Mouse (Mus musculus) right cerebral cortex, adult 18-20 months (tissue): ENCODE data around the gene C1qbp.

Experiments
- DNase-seq: peaks from one replicate; pipeline ENCODE4 v3.0.0; 2022; ENCODE audit warnings: mixed read lengths

C1qbp gene

DNA sequence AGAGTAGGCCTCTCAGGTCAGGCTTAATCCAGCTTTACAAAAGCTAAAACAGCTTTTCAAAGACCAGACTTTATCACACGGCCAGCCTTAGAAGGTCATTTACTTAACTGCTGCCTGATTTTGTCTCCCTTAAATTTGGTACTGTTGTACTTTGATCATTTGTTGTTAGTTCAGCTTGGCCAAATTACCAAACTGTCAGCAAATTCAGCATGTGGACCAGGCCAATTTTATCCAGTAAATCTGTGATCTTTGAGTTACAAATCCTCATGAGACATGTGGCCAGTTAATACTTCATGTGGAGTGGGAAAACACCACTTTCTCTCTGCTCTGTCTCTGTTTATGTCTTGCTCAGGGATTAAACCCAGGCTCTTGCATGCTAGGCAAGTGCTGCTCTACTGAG, 10.2 kb downstream of the C1qbp start:
- DNase-seq, result no peak

DNA sequence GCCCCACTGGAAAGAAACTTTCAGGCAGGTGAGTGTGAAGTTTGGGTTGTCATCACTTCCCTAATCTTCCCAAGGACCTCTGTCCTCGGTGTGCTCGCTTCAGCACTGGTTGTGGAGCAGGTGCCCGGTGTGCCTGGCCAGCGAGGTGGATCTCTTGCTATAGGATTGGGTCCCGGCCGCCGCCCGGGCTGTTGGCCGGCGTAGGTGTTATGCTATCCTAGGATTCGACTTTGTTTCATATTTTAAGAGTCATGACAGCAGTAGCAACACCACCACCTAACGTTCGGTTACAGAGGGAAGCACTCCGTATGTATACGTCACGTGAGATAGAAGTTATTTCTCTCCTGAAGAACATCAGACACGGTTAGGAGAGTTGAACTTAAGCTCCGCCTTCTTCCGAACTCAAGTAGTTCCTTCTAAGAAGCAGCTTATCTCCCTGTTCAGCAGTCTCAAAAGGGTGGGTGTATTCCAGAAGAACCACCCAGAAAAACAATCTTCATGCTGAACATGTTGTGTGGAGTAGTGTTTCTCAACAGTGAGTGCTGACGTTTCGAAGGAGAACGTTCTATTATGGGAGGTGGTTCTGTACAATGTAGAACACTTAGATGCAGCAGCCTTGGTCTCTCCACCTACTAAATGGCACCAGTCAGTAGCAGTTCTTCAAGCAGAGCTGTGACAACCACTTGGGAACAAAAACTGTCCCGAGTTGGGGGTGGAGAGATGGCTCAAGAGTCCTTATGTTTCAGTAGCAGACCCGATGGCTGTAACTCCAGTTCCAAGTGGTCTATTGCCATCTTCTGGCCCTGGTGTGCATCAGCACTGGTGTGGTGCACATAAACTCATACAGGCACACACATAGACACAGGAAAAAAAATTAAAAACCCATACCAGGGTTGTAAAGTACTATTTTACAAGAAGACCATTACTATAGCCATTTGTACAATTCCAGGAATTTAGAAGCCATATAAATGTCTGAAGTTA, 12.0 kb downstream of the C1qbp start:
- no peak for DNase-seq

GRCm38 (mm10) chr11:70969821-70970559, 12.8 kb downstream of the C1qbp start, which contains the start of the genes Nup88 and Rpain:
Gene Nup88, minus strand, starts transcription at chr11:70969973.
Gene Rpain, plus strand, starts transcription at chr11:70970213.
- peak; percentile 96 for DNase-seq

DNA sequence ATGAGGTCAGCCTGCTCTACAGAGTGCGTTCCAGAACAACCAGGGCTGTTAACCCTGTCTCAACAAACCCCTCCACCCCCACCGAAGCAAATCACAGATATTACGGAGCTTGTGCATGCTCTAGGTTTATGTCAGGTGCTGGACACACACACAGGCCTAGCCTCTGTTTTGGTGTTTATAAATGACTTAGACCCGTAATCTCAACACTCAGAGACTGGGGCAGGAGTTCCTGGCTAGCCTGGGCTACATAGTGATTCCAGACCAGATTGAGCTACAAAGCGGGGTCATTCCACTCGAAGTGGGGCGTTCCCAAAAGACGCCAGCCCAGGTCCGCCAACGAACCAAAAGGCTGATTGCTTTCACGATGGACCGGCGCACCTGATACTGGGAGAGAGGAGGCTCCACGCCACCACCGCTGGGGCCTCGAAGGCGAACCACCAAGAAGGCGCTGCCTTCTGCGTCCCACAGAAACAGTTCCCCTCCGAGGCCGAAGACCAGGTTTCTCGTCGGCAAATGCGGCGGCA, 13.5 kb downstream of the C1qbp start:
- no peak for DNase-seq

- DNase-seq, result no peak
Observed at GRCm38 (mm10) chr11:70964222-70964907, 18.5 kb downstream of the C1qbp start.

DNA sequence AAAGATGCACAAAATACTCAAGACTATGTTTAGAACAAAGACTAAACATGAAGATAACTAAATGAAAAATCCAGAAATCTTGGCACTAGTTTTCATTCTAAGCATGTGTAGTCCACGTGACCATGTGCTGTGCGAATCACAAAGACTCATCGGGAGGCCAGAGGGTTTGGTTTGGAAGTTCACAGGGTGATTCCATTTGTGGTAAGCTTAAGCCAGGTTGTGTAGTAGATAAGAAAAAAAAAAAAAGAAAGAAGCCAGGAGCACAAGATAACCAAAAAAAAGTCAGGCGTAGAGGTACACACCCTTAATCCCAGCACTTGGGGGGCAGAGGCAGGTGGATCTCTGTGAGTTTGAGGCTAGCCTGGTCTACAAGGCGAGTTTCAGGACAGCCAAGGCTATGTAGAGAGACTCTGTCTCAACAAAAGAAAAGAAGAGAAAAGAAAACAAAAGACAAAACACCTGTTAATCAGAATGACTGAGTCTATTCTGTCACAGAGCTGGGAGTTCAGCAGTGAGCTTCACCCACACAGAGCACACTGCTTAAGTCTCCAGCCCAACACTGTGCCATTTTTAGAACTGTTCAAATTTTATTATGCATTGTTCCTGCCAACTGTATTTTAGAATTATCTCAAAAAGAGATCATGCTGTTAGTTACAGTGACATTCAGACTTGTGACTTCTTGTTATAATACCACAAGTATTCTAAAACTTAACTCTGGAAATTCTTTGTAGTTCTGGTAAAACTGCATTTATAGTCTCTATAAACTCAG, 21.9 kb downstream of the C1qbp start:
- DNase-seq, result no peak

GRCm38 (mm10) chr11:70954711-70955110, 28.1 kb downstream of the C1qbp start:
- no peak for DNase-seq

- peak; percentile 21 for DNase-seq
Observed at GRCm38 (mm10) chr11:70944935-70945817, 37.6 kb downstream of the C1qbp start.

GRCm38 (mm10) chr11:70943651-70944050, 39.2 kb downstream of the C1qbp start:
- DNase-seq, result no peak

GRCm38 (mm10) chr11:70942596-70942995, 40.2 kb downstream of the C1qbp start:
- DNase-seq, result no peak

DNA sequence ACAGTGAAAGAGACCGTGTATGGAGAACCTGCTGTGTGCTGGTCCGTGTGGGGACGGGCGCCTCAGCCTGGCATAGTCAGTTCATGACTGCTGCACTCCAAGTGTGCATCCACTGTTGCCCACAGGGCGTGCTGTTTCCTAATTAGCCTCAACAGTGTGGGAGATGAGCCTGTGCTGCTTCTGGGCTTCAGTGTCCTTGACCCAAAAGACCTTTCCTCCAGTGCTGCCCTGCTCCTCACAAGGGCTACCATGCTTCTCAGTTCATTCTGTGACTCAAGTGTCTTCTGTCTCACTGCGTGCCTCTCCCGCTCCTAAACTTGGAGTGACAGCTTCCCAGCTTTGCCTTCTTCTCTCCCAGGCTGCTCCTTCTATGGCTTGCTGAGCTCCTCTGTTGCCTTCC, 47.5 kb downstream of the C1qbp start:
- DNase-seq, result no peak

DNA sequence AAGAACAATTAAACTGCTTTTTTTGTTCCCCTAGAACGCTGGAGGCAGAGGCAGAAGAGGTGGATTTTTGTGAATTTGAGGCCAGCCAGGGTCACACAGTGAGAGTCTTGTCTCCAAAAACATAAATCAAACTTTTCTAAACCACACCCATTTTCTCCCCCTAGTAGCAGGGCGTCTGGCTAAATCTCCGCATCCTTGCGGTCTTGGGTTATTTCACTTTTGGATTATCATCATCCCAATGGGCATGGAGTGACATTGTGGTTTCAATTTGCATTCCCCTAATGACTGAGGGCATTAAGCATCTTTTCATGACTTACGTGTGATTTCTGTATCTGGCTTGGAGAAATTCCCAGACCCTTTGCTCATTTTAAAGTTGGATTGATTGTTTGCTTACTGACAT, 51.4 kb downstream of the C1qbp start:
- no peak for DNase-seq
